Mouse (Mus musculus): ENCODE measurements at regions not wholly inside any gene's neighbourhood (a gene's known extent, or its start where the extent isn't known, plus 50 kb on each side); places are given as distances from the start of the nearest gene placed in this dataset.
A peak's percentile ranks its signal among the peaks of the same experiment; 100 is the strongest.

DNA sequence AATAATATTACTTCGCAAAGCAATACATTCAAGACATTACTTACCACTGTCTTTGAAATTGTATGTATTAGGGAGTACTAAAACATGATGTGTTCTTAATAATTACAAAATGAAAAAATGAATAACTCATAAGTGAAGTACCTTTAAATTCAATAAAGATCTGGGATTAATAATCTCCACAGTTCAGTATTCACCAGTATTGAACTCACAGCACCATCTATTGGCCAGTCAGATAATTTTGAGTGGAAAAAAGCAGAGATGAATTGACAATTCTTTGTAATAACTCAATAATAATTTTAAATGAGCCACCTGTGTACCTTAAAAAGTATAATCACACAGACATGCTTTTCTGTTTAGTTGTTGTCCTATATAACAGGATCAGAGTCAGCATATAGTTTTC is 180.7 kb downstream of the Nsun3 start:
- WGBS = 95% methylated on average over 1 of the region's 1 CpGs
- Histone ChIP-seq H3K4me3 (no peak overlapping the region), H3K9me3 (replicated peaks) (no peaks in the 10 kb centered on the region), H3K27me3 (ENCODE audit: low read depth, poor library complexity, severe bottlenecking) (no peaks in the 10 kb centered on the region), H3K4me1 (no peaks in the 10 kb centered on the region), H3K36me3 (no peaks in the 10 kb centered on the region), H3K27ac (replicated peaks) (no peak overlapping the region)
- no peak for DNase-seq (ENCODE audit: low spot score)

DNA sequence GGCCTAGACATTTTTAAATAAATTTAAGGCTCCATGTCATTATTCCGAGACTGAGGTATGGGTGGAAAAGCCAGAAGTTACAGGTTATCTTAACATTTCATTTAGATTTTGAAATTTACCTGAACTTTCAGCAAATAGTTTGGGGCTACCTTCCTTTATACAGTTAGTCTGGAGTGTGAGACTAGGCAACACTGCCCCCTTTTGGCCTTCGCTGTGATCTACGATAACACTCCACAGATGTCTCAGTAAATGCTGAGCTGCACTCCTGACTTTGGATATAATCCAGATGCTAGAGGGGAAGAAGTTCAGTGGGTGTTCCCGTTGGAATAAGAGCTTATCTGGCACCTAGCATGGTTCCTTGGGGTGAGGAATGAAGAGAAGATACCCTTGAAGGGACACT is 224.6 kb downstream of the Nsun3 start:
- H3K36me3 ChIP-seq = no peaks in the 10 kb centered on the region
- no peaks in the 10 kb centered on the region for H3K9me3 ChIP-seq (replicated peaks)
- H3K27ac ChIP-seq (replicated peaks) = no peak overlapping the region
- no peak overlapping the region for H3K4me3 ChIP-seq
- peak; percentile 13 for DNase-seq (ENCODE audit: low spot score)
- no peaks in the 10 kb centered on the region for H3K4me1 ChIP-seq
- 50% methylated on average over 4 of the region's 4 CpGs for WGBS
- no peaks in the 10 kb centered on the region for H3K27me3 ChIP-seq (ENCODE audit: low read depth, poor library complexity, severe bottlenecking)

DNA sequence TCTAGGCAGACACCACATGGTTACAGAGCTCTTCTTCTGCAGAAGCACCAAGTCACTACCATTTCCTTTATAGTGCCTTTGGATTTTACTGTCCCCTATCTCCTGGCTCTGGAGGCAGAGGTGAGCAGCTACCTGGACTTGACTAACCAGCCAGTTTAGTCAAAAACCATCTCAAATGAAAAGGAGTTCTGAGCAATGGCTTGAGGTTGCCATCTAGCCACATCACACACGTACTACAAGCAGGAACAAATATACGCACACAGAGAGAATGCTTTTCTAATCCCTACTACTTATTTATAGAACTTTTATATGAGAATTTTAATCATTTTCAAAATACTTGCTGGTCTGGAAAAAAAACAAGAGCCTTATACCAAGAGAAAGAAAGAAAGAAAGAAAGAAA is 243.5 kb downstream of the Nsun3 start:
- Histone ChIP-seq H3K4me1 (no peaks in the 10 kb centered on the region), H3K27ac (replicated peaks) (no peak overlapping the region), H3K9me3 (replicated peaks) (no peaks in the 10 kb centered on the region), H3K4me3 (no peak overlapping the region), H3K36me3 (no peaks in the 10 kb centered on the region), H3K27me3 (ENCODE audit: low read depth, poor library complexity, severe bottlenecking) (no peaks in the 10 kb centered on the region)
- no peak for DNase-seq (ENCODE audit: low spot score)
- WGBS = 81% methylated on average over 2 of the region's 2 CpGs

- DNase-seq (ENCODE audit: low spot score) = no peak
- 84% methylated on average over 7 of the region's 7 CpGs for WGBS
- Histone ChIP-seq H3K36me3 (no peaks in the 10 kb centered on the region), H3K9me3 (replicated peaks) (no peaks in the 10 kb centered on the region), H3K27ac (replicated peaks) (no peak overlapping the region), H3K4me1 (no peaks in the 10 kb centered on the region), H3K27me3 (ENCODE audit: low read depth, poor library complexity, severe bottlenecking) (no peaks in the 10 kb centered on the region), H3K4me3 (no peak overlapping the region)
These were observed 248.7 kb downstream of the Nsun3 start for GRCm38 (mm10) chr16:62537730-62538479.

GRCm38 (mm10) chr16:62509321-62509720 is 277.3 kb downstream of the Nsun3 start:
- no peak for DNase-seq (ENCODE audit: low spot score)
- Histone ChIP-seq H3K9me3 (replicated peaks) (no peaks in the 10 kb centered on the region), H3K4me1 (no peaks in the 10 kb centered on the region), H3K4me3 (no peak overlapping the region), H3K27ac (replicated peaks) (no peak overlapping the region), H3K36me3 (no peaks in the 10 kb centered on the region), H3K27me3 (ENCODE audit: low read depth, poor library complexity, severe bottlenecking) (no peaks in the 10 kb centered on the region)
- WGBS = 88% methylated on average over 1 of the region's 1 CpGs

- no peaks in the 10 kb centered on the region for H3K36me3 ChIP-seq
- H3K4me3 ChIP-seq = no peak overlapping the region
- H3K9me3 ChIP-seq (replicated peaks) = no peaks in the 10 kb centered on the region
- no peak for DNase-seq (ENCODE audit: low spot score)
- H3K4me1 ChIP-seq = no peaks in the 10 kb centered on the region
- H3K27me3 ChIP-seq (ENCODE audit: low read depth, poor library complexity, severe bottlenecking) = no peaks in the 10 kb centered on the region
- H3K27ac ChIP-seq (replicated peaks) = no peak overlapping the region
- WGBS = 68% methylated on average over 2 of the region's 2 CpGs
These were observed 279.7 kb downstream of the Nsun3 start for GRCm38 (mm10) chr16:62506725-62507482.

GRCm38 (mm10) chr16:62500870-62501269 is 285.7 kb downstream of the Nsun3 start:
- Histone ChIP-seq H3K27ac (replicated peaks) (no peak overlapping the region), H3K4me1 (0 out of 2 replicates have a peak, but pooled peaks cover 3% of the 10 kb centered on the region), H3K9me3 (replicated peaks) (no peaks in the 10 kb centered on the region), H3K27me3 (ENCODE audit: low read depth, poor library complexity, severe bottlenecking) (no peaks in the 10 kb centered on the region), H3K36me3 (no peaks in the 10 kb centered on the region), H3K4me3 (no peak overlapping the region)
- DNase-seq (ENCODE audit: low spot score) = no peak
- 76% methylated on average over 6 of the region's 6 CpGs for WGBS

DNA sequence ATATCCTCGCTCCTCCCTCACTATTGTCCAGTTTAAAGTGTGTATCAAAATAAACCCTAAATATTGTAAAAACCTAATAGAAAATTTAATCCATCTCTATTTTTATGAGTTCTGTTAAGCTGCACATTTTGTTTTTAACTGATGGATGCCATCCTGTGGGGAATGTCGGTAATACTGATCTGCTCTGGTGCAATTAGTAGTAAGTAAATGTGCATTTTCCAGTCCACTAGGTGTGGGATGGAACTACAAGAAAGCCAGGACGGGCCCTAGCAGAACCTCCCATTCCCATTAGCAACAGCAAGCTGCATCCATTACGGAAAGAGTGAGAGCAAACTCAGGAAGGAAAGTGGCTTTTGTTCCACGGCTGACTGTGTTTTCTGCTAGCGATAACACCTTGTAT is 286.3 kb downstream of the Nsun3 start:
- H3K9me3 ChIP-seq (replicated peaks) = no peaks in the 10 kb centered on the region
- H3K4me1 ChIP-seq = 0 out of 2 replicates have a peak, but pooled peaks cover 3% of the 10 kb centered on the region
- no peaks in the 10 kb centered on the region for H3K27me3 ChIP-seq (ENCODE audit: low read depth, poor library complexity, severe bottlenecking)
- no peak for DNase-seq (ENCODE audit: low spot score)
- no peak overlapping the region for H3K4me3 ChIP-seq
- 85% methylated on average over 6 of the region's 6 CpGs for WGBS
- H3K27ac ChIP-seq (replicated peaks) = no peak overlapping the region
- no peaks in the 10 kb centered on the region for H3K36me3 ChIP-seq

GRCm38 (mm10) chr16:62498761-62499160 is 287.9 kb downstream of the Nsun3 start:
- Histone ChIP-seq H3K36me3 (no peaks in the 10 kb centered on the region), H3K4me3 (no peak overlapping the region), H3K27me3 (ENCODE audit: low read depth, poor library complexity, severe bottlenecking) (no peaks in the 10 kb centered on the region), H3K9me3 (replicated peaks) (no peaks in the 10 kb centered on the region), H3K4me1 (0 out of 2 replicates have a peak, but pooled peaks cover 3% of the 10 kb centered on the region), H3K27ac (replicated peaks) (no peak overlapping the region)
- 92% methylated on average over 5 of the region's 5 CpGs for WGBS
- DNase-seq (ENCODE audit: low spot score) = no peak

DNA sequence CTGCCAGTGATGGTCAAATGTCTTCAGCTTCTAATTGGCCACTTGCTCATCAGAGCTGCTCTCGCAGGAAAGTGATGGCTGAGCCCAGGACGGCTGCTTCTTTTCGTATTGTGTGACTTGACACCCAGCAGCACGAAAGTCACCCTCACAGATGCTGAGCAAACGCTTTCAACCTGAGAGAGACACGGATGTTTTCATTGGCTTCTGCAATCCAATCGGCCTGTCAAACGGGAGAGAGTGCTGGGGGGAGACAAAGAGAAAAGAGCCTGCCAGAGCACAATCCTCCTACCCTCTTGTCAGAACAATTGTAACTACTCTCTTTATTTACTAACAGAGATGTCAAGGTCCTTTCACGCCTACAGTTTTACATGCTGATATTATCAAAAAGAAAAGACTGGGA is 289.9 kb downstream of the Nsun3 start:
- Histone ChIP-seq H3K36me3 (no peaks in the 10 kb centered on the region), H3K4me3 (no peak overlapping the region), H3K27me3 (ENCODE audit: low read depth, poor library complexity, severe bottlenecking) (no peaks in the 10 kb centered on the region), H3K27ac (replicated peaks) (no peak overlapping the region), H3K9me3 (replicated peaks) (no peaks in the 10 kb centered on the region), H3K4me1 (0 out of 2 replicates have a peak, but pooled peaks cover 3% of the 10 kb centered on the region)
- WGBS = 53% methylated on average over 9 of the region's 9 CpGs
- no peak for DNase-seq (ENCODE audit: low spot score)

GRCm38 (mm10) chr16:62470133-62470532 is 316.5 kb downstream of the Nsun3 start:
- no peaks in the 10 kb centered on the region for H3K27me3 ChIP-seq (ENCODE audit: low read depth, poor library complexity, severe bottlenecking)
- H3K27ac ChIP-seq (replicated peaks) = no peak overlapping the region
- H3K4me1 ChIP-seq = no peaks in the 10 kb centered on the region
- DNase-seq (ENCODE audit: low spot score) = no peak
- H3K36me3 ChIP-seq = no peaks in the 10 kb centered on the region
- H3K4me3 ChIP-seq = no peak overlapping the region
- 47% methylated on average over 2 of the region's 2 CpGs for WGBS
- H3K9me3 ChIP-seq (replicated peaks) = no peaks in the 10 kb centered on the region

DNA sequence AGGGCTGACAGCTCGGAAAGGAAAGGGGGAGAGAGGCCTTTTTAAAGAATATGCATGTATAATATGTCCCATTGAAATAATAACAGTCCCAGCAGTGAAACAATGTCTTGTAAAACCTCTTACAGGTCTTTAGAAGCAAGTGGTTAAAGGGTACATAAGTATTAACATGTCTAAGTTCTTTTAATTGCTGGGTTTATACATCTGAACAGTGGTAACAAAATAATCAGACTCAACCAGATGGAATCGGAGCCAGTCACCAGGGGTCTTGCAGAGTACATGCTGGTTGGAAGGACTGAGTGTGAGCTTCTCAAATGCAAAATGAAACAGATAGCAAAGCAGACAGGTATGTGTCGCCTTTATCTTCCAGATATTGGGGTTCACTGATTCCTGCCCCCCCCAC is 317.3 kb downstream of the Nsun3 start:
- no peak for DNase-seq (ENCODE audit: low spot score)
- Histone ChIP-seq H3K4me1 (no peaks in the 10 kb centered on the region), H3K36me3 (no peaks in the 10 kb centered on the region), H3K9me3 (replicated peaks) (no peaks in the 10 kb centered on the region), H3K27ac (replicated peaks) (no peak overlapping the region), H3K4me3 (no peak overlapping the region), H3K27me3 (ENCODE audit: low read depth, poor library complexity, severe bottlenecking) (no peaks in the 10 kb centered on the region)
- 79% methylated on average over 3 of the region's 3 CpGs for WGBS

GRCm38 (mm10) chr16:62468846-62469245 is 317.8 kb downstream of the Nsun3 start:
- Histone ChIP-seq H3K27ac (replicated peaks) (no peak overlapping the region), H3K27me3 (ENCODE audit: low read depth, poor library complexity, severe bottlenecking) (no peaks in the 10 kb centered on the region), H3K9me3 (replicated peaks) (no peaks in the 10 kb centered on the region), H3K4me1 (no peaks in the 10 kb centered on the region), H3K4me3 (no peak overlapping the region), H3K36me3 (no peaks in the 10 kb centered on the region)
- 70% methylated on average over 3 of the region's 3 CpGs for WGBS
- DNase-seq (ENCODE audit: low spot score) = no peak

All from midbrain, embryonic 10.5 days (tissue).